Mouse (Mus musculus): ENCODE data around the gene Nrde2. TPM values are rescaled to one million over a fixed set of nuclear protein-coding genes. Genes with fewer than 3 reads are reported as not detected.

Gene Nrde2
- polyA plus RNA-seq, 1 experiment from 2014 or later = 4.4 TPM

GRCm38 (mm10) chr12:100104530-100104929 is 54.9 kb downstream of the Nrde2 start:
- no peak overlapping the region for H3K4me3 ChIP-seq (ENCODE audit: low read depth, low read length)
- no peak for ATAC-seq (ENCODE audit: low read depth)
- WGBS (ENCODE audit: insufficient replicate concordance) = 65% methylated on average over 5 of the region's 5 CpGs
- no peaks in the 10 kb centered on the region for H3K27me3 ChIP-seq (ENCODE audit: control insufficient read depth, insufficient read depth, low read depth, low read length)
- H3K36me3 ChIP-seq (ENCODE audit: control insufficient read depth, insufficient read depth) = no peaks in the 10 kb centered on the region
- no peak overlapping the region for H3K9ac ChIP-seq (ENCODE audit: low read depth, low read length)
- H3K4me1 ChIP-seq (ENCODE audit: control insufficient read depth, low read depth, low read length) = no peaks in the 10 kb centered on the region; the same call in 1 of the 2 replicates
- no peak overlapping the region for H3K27ac ChIP-seq (ENCODE audit: low read length)
- H3K9me3 ChIP-seq (replicated peaks; ENCODE audit: control insufficient read depth, low read length) = no peaks in the 10 kb centered on the region
- H3K4me2 ChIP-seq (ENCODE audit: low read depth, low read length) = no peak overlapping the region

- Histone ChIP-seq H3K4me2 (ENCODE audit: low read depth, low read length) (no peak overlapping the region), H3K27ac (ENCODE audit: low read length) (no peak overlapping the region), H3K36me3 (ENCODE audit: control insufficient read depth, insufficient read depth) (no peaks in the 10 kb centered on the region), H3K9me3 (replicated peaks; ENCODE audit: control insufficient read depth, low read length) (no peaks in the 10 kb centered on the region), H3K9ac (ENCODE audit: low read depth, low read length) (no peak overlapping the region), H3K27me3 (ENCODE audit: control insufficient read depth, insufficient read depth, low read depth, low read length) (no peaks in the 10 kb centered on the region), H3K4me3 (ENCODE audit: low read depth, low read length) (no peak overlapping the region), H3K4me1 (ENCODE audit: control insufficient read depth, low read depth, low read length) (no peaks in the 10 kb centered on the region)
- ATAC-seq (ENCODE audit: low read depth) = no peak
- 41% methylated on average over 3 of the region's 3 CpGs for WGBS (ENCODE audit: insufficient replicate concordance)
Measured at GRCm38 (mm10) chr12:100101651-100102050, 57.8 kb downstream of the Nrde2 start.

- H3K4me3 ChIP-seq (ENCODE audit: low read depth, low read length) = no peak overlapping the region
- H3K9ac ChIP-seq (ENCODE audit: low read depth, low read length) = no peak overlapping the region
- no peak for ATAC-seq (ENCODE audit: low read depth)
- 58% methylated on average over 3 of the region's 3 CpGs for WGBS (ENCODE audit: insufficient replicate concordance)
- no peak overlapping the region for H3K27ac ChIP-seq (ENCODE audit: low read length)
- no peaks in the 10 kb centered on the region for H3K4me1 ChIP-seq (ENCODE audit: control insufficient read depth, low read depth, low read length)
- H3K4me2 ChIP-seq (ENCODE audit: low read depth, low read length) = no peak overlapping the region
- no peaks in the 10 kb centered on the region for H3K36me3 ChIP-seq (ENCODE audit: control insufficient read depth, insufficient read depth)
- H3K27me3 ChIP-seq (ENCODE audit: control insufficient read depth, insufficient read depth, low read depth, low read length) = no peaks in the 10 kb centered on the region
- no peaks in the 10 kb centered on the region for H3K9me3 ChIP-seq (replicated peaks; ENCODE audit: control insufficient read depth, low read length)
Measured at GRCm38 (mm10) chr12:100100707-100101030, 58.8 kb downstream of the Nrde2 start.

GRCm38 (mm10) chr12:100099971-100100706 is 59.3 kb downstream of the Nrde2 start:
- WGBS (ENCODE audit: insufficient replicate concordance) = 62% methylated on average over 3 of the region's 3 CpGs

GRCm38 (mm10) chr12:100093046-100093445 is 66.4 kb downstream of the Nrde2 start:
- Histone ChIP-seq H3K9ac (ENCODE audit: low read depth, low read length) (no peak overlapping the region), H3K4me2 (ENCODE audit: low read depth, low read length) (no peak overlapping the region), H3K9me3 (replicated peaks; ENCODE audit: control insufficient read depth, low read length) (no peaks in the 10 kb centered on the region), H3K4me3 (ENCODE audit: low read depth, low read length) (no peak overlapping the region), H3K27me3 (ENCODE audit: control insufficient read depth, insufficient read depth, low read depth, low read length) (no peaks in the 10 kb centered on the region), H3K4me1 (ENCODE audit: control insufficient read depth, low read depth, low read length) (no peaks in the 10 kb centered on the region), H3K36me3 (ENCODE audit: control insufficient read depth, insufficient read depth) (no peaks in the 10 kb centered on the region), H3K27ac (ENCODE audit: low read length) (no peak overlapping the region)
- 72% methylated on average over 11 of the region's 11 CpGs for WGBS (ENCODE audit: insufficient replicate concordance)
- no peak for ATAC-seq (ENCODE audit: low read depth)

More at GRCm38 (mm10) chr12:100099971-100100706, 59.3 kb downstream of the Nrde2 start:
- no peak for ATAC-seq (ENCODE audit: low read depth)
- H3K4me2 ChIP-seq (ENCODE audit: low read depth, low read length) = no peak overlapping the region
- no peaks in the 10 kb centered on the region for H3K27me3 ChIP-seq (ENCODE audit: control insufficient read depth, insufficient read depth, low read depth, low read length)
- no peaks in the 10 kb centered on the region for H3K9me3 ChIP-seq (replicated peaks; ENCODE audit: control insufficient read depth, low read length)
- H3K4me3 ChIP-seq (ENCODE audit: low read depth, low read length) = no peak overlapping the region
- no peak overlapping the region for H3K9ac ChIP-seq (ENCODE audit: low read depth, low read length)
- no peaks in the 10 kb centered on the region for H3K4me1 ChIP-seq (ENCODE audit: control insufficient read depth, low read depth, low read length)
- no peak overlapping the region for H3K27ac ChIP-seq (ENCODE audit: low read length)
- no peaks in the 10 kb centered on the region for H3K36me3 ChIP-seq (ENCODE audit: control insufficient read depth, insufficient read depth)

GRCm38 (mm10) chr12:100090750-100091149 is 68.7 kb downstream of the Nrde2 start:
- no peaks in the 10 kb centered on the region for H3K4me1 ChIP-seq (ENCODE audit: control insufficient read depth, low read depth, low read length)
- H3K4me3 ChIP-seq (ENCODE audit: low read depth, low read length) = no peak overlapping the region
- no peaks in the 10 kb centered on the region for H3K9me3 ChIP-seq (replicated peaks; ENCODE audit: control insufficient read depth, low read length)
- no peak overlapping the region for H3K27ac ChIP-seq (ENCODE audit: low read length)
- no peak for ATAC-seq (ENCODE audit: low read depth)
- no peaks in the 10 kb centered on the region for H3K27me3 ChIP-seq (ENCODE audit: control insufficient read depth, insufficient read depth, low read depth, low read length)
- H3K9ac ChIP-seq (ENCODE audit: low read depth, low read length) = no peak overlapping the region
- 58% methylated on average over 4 of the region's 4 CpGs for WGBS (ENCODE audit: insufficient replicate concordance)
- no peaks in the 10 kb centered on the region for H3K36me3 ChIP-seq (ENCODE audit: control insufficient read depth, insufficient read depth)
- H3K4me2 ChIP-seq (ENCODE audit: low read depth, low read length) = no peak overlapping the region

GRCm38 (mm10) chr12:100089265-100089664 is 70.2 kb downstream of the Nrde2 start:
- H3K9me3 ChIP-seq (replicated peaks; ENCODE audit: control insufficient read depth, low read length) = no peaks in the 10 kb centered on the region
- ATAC-seq (ENCODE audit: low read depth) = no peak
- H3K27ac ChIP-seq (ENCODE audit: low read length) = no peak overlapping the region
- H3K4me2 ChIP-seq (ENCODE audit: low read depth, low read length) = no peak overlapping the region
- H3K4me3 ChIP-seq (ENCODE audit: low read depth, low read length) = no peak overlapping the region
- H3K27me3 ChIP-seq (ENCODE audit: control insufficient read depth, insufficient read depth, low read depth, low read length) = no peaks in the 10 kb centered on the region
- H3K9ac ChIP-seq (ENCODE audit: low read depth, low read length) = no peak overlapping the region
- 42% methylated on average over 5 of the region's 5 CpGs for WGBS (ENCODE audit: insufficient replicate concordance)
- no peaks in the 10 kb centered on the region for H3K36me3 ChIP-seq (ENCODE audit: control insufficient read depth, insufficient read depth)
- H3K4me1 ChIP-seq (ENCODE audit: control insufficient read depth, low read depth, low read length) = no peaks in the 10 kb centered on the region

GRCm38 (mm10) chr12:100088026-100088425 is 71.4 kb downstream of the Nrde2 start:
- Histone ChIP-seq H3K4me3 (ENCODE audit: low read depth, low read length) (no peak overlapping the region), H3K27me3 (ENCODE audit: control insufficient read depth, insufficient read depth, low read depth, low read length) (no peaks in the 10 kb centered on the region), H3K9ac (ENCODE audit: low read depth, low read length) (no peak overlapping the region), H3K4me2 (ENCODE audit: low read depth, low read length) (no peak overlapping the region), H3K27ac (ENCODE audit: low read length) (no peak overlapping the region), H3K9me3 (replicated peaks; ENCODE audit: control insufficient read depth, low read length) (no peaks in the 10 kb centered on the region), H3K36me3 (ENCODE audit: control insufficient read depth, insufficient read depth) (no peaks in the 10 kb centered on the region), H3K4me1 (ENCODE audit: control insufficient read depth, low read depth, low read length) (no peaks in the 10 kb centered on the region)
- 70% methylated on average over 3 of the region's 3 CpGs for WGBS (ENCODE audit: insufficient replicate concordance)
- no peak for ATAC-seq (ENCODE audit: low read depth)

GRCm38 (mm10) chr12:100079636-100080286 is 79.7 kb downstream of the Nrde2 start:
- Histone ChIP-seq H3K36me3 (ENCODE audit: control insufficient read depth, insufficient read depth) (no peaks in the 10 kb centered on the region), H3K4me2 (ENCODE audit: low read depth, low read length) (no peak overlapping the region), H3K27me3 (ENCODE audit: control insufficient read depth, insufficient read depth, low read depth, low read length) (no peaks in the 10 kb centered on the region), H3K27ac (ENCODE audit: low read length) (no peak overlapping the region), H3K4me3 (ENCODE audit: low read depth, low read length) (no peak overlapping the region), H3K4me1 (ENCODE audit: control insufficient read depth, low read depth, low read length) (no peaks in the 10 kb centered on the region), H3K9ac (ENCODE audit: low read depth, low read length) (no peak overlapping the region), H3K9me3 (replicated peaks; ENCODE audit: control insufficient read depth, low read length) (no peaks in the 10 kb centered on the region)
- ATAC-seq (ENCODE audit: low read depth) = no peak
- WGBS (ENCODE audit: insufficient replicate concordance) = 54% methylated on average over 8 of the region's 8 CpGs

Data from liver, embryonic 16.5 days (tissue).